Mouse (Mus musculus) gonadal fat pad, adult 2 months (tissue): ENCODE results near the gene Pkp4. TPM values are rescaled to one million over a fixed set of nuclear protein-coding genes. Genes with fewer than 3 reads are reported as not detected.

Experiments
- DNase-seq: peaks from one replicate; pipeline ENCODE4 v3.0.0-alpha.2; 2012; ENCODE audit warnings: low read depth
- polyA plus RNA-seq: library from polyadenylated mRNA; depleted of rRNA; stranded (reverse); fragments of >200 nt; gene quantifications from 2 replicates; pipeline ENCODE4 v1.2.3, GENCODE M21; 2012

Gene Pkp4
- polyA plus RNA-seq, 1 experiment = 52.7 TPM

DNA sequence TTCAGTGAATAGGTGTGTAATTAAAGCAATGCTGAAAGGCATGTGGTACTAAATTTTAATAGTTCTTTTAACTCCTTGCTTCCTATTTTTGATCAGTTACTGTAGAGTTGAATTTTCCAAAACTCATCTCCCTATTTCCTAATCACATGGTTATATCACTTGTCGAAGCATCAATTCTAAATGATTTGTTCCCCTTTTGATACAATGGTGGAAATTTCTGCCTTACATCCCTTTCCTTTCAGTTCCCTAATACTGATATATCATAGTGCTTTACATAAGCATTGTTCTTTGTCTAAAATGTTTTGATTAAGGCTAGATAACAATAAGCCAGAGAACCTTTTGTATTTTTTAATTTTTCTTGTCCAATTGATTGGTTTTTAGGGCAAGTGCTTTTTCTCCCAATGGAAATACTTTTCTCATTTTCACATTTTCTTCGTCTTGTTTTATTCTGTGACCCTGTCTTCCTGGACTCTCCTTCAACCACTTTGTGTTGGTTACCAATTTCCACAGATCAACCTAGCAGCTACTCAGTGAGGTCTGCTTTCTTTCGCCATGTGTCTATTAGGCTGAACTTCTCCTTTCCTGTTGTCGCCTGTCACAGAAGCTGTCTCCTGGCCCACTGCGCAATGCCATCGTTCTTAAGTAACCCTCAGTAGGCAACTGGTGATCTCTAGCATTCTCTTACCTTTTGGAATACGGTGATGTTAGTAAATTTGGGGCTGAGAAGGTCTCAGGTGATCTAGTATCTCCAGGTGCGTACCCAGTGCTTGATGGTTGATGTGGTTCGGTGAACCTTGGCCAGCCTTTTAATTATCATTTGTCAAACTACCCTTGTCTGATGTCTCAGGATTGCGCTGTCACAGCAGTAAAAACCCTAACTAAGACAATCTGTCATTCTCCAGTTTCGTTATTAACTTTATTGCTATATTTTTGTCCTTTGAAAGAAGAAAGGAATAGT lies 23.7 kb downstream of the Pkp4 start:
- DNase-seq = no peak

GRCm38 (mm10) chr2:59186122-59186521 lies 25.5 kb downstream of the Pkp4 start:
- no peak for DNase-seq

DNA sequence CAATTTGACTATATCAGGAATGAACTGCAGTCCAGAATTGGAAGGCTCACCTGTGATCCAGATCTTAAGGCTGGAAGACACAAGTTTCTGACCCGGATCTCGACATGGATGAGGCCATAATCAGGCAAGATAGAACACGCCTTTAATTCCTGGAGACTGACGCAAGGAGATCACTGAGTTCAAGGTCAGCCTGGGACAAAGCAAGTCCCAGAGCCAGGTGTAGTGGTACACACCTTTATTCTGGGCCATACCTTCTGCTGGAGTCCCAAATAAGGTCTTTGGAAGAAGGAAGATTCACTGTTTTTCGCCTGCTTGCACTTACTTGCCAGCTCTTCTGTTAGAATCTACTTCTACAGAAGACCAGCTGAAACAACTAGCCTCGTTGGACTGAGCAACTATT lies 26.3 kb downstream of the Pkp4 start:
- no peak for DNase-seq

DNA sequence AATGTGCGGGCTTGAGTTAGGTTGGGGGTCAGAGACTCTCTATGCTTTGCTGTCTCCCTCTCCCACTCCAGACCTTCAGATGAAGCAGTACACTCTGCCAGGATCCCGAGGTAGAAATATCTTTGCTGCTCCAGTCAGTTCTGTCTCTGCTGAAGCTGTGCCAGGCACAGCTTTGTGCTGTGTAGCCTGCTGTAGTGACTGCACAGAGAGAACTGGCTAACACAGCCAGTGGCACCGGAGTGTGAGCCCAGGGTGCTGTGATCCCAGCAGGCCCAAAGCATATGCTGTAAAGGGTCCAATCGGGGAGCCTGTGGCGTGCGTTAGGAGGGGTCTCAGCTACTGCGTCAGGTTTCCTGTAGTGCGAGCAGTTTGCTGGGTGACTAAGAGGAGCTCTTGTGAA lies 27.7 kb downstream of the Pkp4 start:
- no peak for DNase-seq

- no peak for DNase-seq
These were observed 29.1 kb downstream of the Pkp4 start for GRCm38 (mm10) chr2:59189661-59190185.

DNA sequence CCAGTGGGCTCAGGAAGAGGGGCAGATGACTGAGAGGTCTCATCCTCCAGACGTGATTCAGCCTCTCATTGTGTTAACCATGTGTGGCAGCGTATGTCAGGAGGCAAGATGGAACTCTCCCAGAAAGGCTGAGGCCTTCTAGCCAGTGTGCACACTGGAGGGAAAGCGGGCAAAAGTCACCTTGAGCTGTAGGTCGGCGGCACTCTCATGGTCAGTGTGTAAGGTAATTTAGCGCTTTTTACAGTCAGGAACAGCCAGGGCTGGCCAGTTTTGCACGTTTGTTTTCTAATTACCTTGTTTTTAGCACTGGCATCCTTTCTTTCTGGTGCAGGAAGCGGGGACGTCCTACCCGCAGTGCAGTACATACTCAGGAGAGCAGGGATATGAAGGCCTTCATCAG lies 29.5 kb downstream of the Pkp4 start:
- no peak for DNase-seq

- DNase-seq = no peak
These were observed 30.8 kb downstream of the Pkp4 start for GRCm38 (mm10) chr2:59191466-59191865.

DNA sequence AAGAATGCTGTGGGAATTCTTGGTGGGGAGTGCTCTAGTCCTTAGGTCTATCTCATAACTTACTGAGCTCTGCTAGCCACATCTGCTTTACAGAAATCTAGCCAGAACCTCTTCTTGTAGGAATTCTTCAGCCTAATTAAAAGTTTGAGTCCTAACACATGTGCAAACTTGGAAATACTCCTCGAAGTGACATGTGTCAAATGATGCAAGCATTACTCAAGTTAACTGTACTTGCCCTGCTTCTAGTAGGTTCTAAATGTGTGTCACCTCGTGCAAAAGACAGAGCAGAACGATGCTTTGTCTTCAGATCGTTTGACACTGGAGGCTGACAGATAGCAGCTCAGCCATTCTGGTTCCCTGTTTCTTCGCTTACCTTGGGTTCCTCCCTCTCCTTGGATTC lies 32.5 kb downstream of the Pkp4 start:
- DNase-seq = no peak

GRCm38 (mm10) chr2:59197156-59197555 lies 36.5 kb downstream of the Pkp4 start:
- no peak for DNase-seq

- DNase-seq = no peak
These were observed 38.9 kb downstream of the Pkp4 start for GRCm38 (mm10) chr2:59199476-59199976.

GRCm38 (mm10) chr2:59200511-59200910 lies 39.9 kb downstream of the Pkp4 start:
- DNase-seq = no peak

DNA sequence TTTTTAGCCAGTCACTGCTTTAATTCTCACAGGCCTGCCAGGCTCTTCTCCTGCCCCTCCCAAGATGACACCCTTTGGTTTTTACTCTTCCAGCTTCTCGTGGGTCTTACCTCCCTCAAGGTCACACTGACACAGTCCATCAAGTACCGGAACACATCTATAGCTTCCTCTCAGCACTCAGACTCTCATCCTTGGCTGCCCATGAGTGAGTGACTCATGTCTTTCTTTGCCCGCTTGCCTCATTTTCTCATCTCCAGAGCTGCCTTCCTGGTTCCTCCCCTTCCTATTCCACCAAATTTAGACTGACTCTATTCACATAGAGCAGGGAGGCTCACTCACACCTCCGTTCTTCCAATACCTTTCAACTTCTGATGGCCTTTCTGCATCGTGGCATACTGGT lies 42.3 kb downstream of the Pkp4 start:
- DNase-seq = no peak

DNA sequence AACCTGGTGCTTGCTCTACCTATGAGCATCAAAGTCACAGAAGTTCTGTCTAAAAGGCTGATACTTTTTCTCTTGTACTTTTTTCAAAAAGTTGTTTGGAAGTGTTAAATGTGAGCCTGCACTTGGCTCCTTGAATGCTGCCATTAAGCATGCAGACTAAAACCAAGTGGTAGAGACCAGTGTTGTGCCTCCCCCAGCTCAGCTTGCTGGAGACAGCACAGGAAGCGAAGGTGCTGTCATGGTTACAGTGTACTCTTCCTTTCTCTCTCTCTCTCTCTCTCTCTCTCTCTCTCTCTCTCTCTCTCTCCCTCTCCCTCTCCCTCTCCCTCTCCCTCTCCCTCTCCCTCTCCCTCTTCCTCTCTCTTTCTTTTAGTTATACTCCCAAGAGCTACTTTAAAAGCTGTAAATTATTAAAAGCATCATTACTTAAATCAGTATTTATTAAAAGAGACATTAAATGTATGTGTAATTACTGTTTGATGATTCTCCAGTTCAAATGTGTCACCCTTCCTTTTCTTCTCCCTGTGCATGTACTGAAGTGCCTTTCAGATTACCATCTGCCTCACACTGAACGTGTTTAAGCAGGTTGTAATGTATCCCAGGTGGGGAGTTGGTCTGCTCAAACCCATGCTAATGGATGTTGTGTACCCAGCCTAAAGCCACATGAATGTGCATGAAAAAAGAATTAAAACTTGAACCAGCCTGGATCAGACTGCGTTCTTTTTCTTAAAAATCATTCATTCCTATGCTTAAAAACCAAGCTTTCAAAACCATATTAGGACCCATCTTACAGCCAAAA lies 43.2 kb downstream of the Pkp4 start:
- DNase-seq = no peak

DNA sequence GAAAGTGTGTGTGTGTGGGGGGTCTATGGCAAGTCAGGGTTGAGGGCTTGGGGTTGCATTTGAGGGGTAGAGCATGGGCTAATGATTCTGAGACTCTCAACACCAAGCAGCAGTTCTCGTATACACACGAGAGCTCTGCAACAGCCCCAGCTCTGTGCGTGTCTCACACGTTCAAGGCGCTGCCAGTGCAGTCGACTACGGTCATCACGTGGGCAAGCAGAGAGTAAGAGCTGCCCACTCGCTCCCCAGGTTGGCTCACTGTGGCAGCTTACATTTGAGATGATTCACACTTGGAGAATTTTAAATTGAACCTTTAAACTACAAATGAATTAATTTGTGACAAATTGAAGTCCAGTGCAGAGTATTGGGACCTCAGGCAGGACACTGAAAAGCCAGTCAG lies 44.4 kb downstream of the Pkp4 start:
- no peak for DNase-seq

GRCm38 (mm10) chr2:59206190-59206589 lies 45.5 kb downstream of the Pkp4 start:
- no peak for DNase-seq

DNA sequence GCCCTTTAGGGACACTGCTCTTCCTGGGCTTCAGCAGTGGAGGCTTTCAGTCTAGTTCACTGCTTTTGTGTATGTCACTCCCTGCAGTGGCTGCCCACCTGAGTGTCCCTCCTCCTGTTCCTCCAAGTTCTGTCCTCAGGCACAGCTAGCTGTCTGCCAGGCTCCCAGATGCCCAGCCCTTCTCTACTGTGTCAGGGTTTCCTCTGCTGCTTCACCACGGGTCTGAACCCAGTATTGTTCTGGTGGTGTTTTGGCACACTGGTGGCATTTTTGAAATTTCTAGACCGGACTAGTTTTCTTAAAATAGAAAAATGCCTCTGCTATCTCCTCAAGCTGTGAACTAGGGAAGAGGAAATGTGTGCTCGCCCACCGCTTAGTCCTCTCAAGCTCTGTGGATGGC lies 46.6 kb downstream of the Pkp4 start:
- DNase-seq = no peak

DNA sequence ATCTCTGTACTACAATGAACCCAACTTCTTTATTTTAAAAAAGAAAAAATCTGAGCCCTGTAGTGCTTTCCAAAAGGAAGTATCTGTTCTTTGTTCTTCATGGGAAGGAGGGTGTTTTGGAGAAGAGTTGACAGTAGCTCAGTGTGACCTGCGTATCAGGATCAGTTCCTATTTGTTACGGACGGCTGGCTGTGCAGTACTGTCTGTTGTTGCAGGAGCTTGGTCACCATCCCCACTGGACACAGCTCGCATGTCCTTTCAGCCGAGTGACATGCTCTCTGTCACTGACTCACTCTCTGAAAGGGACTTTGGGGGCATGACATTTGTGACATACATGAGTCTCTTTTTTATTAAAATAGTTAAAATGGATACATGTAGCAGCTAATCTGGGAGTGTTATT lies 47.1 kb downstream of the Pkp4 start:
- no peak for DNase-seq

- DNase-seq = no peak
These were observed 47.6 kb downstream of the Pkp4 start for GRCm38 (mm10) chr2:59208276-59208675.

DNA sequence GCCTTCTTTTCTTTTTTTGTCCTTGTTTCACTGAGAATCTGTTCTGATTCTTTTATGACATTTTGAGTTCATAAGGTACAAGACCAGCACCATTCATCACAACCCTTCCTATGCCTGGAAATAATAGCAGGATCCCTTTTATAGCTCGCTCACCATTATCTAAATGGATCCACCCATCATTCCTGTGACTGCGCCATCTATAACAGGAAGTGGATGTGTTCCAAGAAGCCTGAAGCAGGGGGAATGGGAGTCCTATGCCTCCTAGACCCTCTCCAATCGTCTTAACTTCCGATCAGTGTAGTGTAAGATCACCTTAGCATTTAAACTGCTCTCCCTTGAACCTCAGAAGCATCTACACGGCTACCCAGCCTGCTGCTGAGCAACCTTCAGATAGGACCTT lies 50.4 kb downstream of the Pkp4 start:
- DNase-seq = no peak

DNA sequence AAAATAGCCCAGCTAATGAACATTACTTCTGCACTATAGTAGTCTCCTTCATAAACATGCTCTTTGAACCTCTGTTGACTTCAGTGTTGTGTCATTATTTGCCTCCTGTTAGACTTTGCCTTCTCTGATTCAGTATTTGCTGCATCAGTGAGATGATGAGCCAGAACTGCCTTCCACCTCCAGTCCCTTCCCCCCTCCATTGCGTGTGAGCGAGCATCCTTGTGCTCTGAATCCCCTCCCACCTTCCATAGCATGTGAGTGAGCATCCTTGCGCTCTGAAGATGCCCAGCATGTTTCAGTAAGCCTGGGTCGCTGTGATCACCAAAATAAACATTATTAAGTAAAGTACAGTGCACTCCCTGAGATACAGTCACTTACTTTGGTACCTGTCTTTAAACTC lies 51.8 kb downstream of the Pkp4 start:
- no peak for DNase-seq

GRCm38 (mm10) chr2:59212846-59213245 lies 52.2 kb downstream of the Pkp4 start:
- DNase-seq = no peak

GRCm38 (mm10) chr2:59217931-59218330 lies 57.3 kb downstream of the Pkp4 start:
- DNase-seq = no peak
